Mouse (Mus musculus) intestine, postnatal 0 days (tissue): ENCODE results near the gene Cnp. TPM values are rescaled to one million over a fixed set of nuclear protein-coding genes. Genes with fewer than 3 reads are reported as not detected.

Source experiments
- ATAC-seq: fragments of 200-750 bp; cut with Nextera tagmentation; 2 replicates; pipeline ENCODE4 v1.8.0; 2017; ENCODE audit warnings: mild to moderate bottlenecking, moderate TSS enrichment, moderate library complexity
- H3K27ac ChIP-seq: fragments of 300-500 bp; sonication (generic); 2 replicates; pipeline ENCODE4 v1.5.1; 2014; ENCODE audit warnings: mild to moderate bottlenecking, low read depth, low read length, moderate library complexity
- H3K27me3 ChIP-seq: fragments of 300-500 bp; sonication (generic); replicated peaks from 2 replicates; pipeline ENCODE4 v1.6.1; 2014; ENCODE audit warnings: low read length, mixed read lengths; ENCODE audit not compliant: control insufficient read depth, insufficient read depth
- H3K36me3 ChIP-seq: fragments of 300-500 bp; sonication (generic); 2 replicates; pipeline ENCODE4 v1.6.1; 2014; ENCODE audit warnings: mild to moderate bottlenecking, moderate library complexity; ENCODE audit not compliant: control insufficient read depth, insufficient read depth
- H3K4me1 ChIP-seq: fragments of 300-500 bp; sonication (generic); replicated peaks from 2 replicates; pipeline ENCODE4 v1.6.1; 2014; ENCODE audit warnings: antibody characterized with exemption, low read length, mixed read lengths; ENCODE audit not compliant: control insufficient read depth, insufficient read depth
- H3K4me2 ChIP-seq: fragments of 300-500 bp; sonication (generic); replicated peaks from 2 replicates; pipeline ENCODE4 v1.6.1; 2014; ENCODE audit warnings: low read depth, mild to moderate bottlenecking, moderate library complexity
- H3K4me3 ChIP-seq: fragments of 300-500 bp; sonication (generic); 2 replicates; pipeline ENCODE4 v1.5.1; 2014; ENCODE audit warnings: low read depth, low read length
- H3K9ac ChIP-seq: fragments of 300-500 bp; sonication (generic); 2 replicates; pipeline ENCODE4 v1.6.1; 2014; ENCODE audit warnings: mild to moderate bottlenecking, low read depth, low read length
- H3K9me3 ChIP-seq: fragments of 300-500 bp; sonication (generic); 2 replicates; pipeline ENCODE4 v1.6.1; 2016; ENCODE audit warnings: mixed run types; ENCODE audit not compliant: control insufficient read depth
- CTCF ChIP-seq: sonication (generic); IDR thresholded peaks from 2 replicates; pipeline ENCODE4 v1.5.1; 2016; ENCODE audit warnings: low read depth, mild to moderate bottlenecking, control low read depth, antibody characterized with exemption, moderate library complexity
- WGBS: fragments of 180-500 bp; shearing (Covaris S2); extraction: QIAGEN DNeasy Blood & Tissue Kit; methylation state at CpG from one replicate; pipeline ENCODE4 v1.1.7; 2014; 5-methylcytosine and 5-hydroxymethylcytosine counted together
- polyA plus RNA-seq: library from polyadenylated mRNA; unstranded; fragments of >200 nt; fragmentation: Nextera tagmentation; extraction: Ambion mirVana; gene quantifications from 2 replicates; pipeline ENCODE4 v1.2.1, GENCODE M21; 2015

Gene Cnp
- polyA plus RNA-seq, 1 experiment from 2014 or later, result 15.6 TPM

- H3K9me3 ChIP-seq, result no peaks in the 10 kb centered on the region
- TF ChIP-seq CTCF, result no peak
- WGBS, result 84% methylated on average over 2 of the region's 2 CpGs
These were observed 13.8 kb downstream of the Cnp start for GRCm38 (mm10) chr11:100588462-100588861.

GRCm38 (mm10) chr11:100592346-100593046, 17.8 kb downstream of the Cnp start:
- no peak for TF ChIP-seq CTCF
- ATAC-seq, result no peak
- H3K27ac ChIP-seq, result no peak overlapping the region; the same call in 1 of the 2 replicates
- H3K4me1 ChIP-seq, result no peaks in the 10 kb centered on the region
- H3K36me3 ChIP-seq, result peaks cover 92% of the 10 kb centered on the region
- H3K9ac ChIP-seq, result no peak overlapping the region
- H3K4me2 ChIP-seq, result no peak overlapping the region
- H3K9me3 ChIP-seq, result no peaks in the 10 kb centered on the region
- H3K4me3 ChIP-seq, result no peak overlapping the region
- no peaks in the 10 kb centered on the region for H3K27me3 ChIP-seq
- WGBS, result 92% methylated on average over 11 of the region's 11 CpGs

More at GRCm38 (mm10) chr11:100588462-100588861, 13.8 kb downstream of the Cnp start:
- peaks cover 90% of the 10 kb centered on the region for H3K36me3 ChIP-seq
- no peak overlapping the region for H3K4me3 ChIP-seq
- peak overlapping the region; percentile 15; the same call in 1 of the 2 replicates for H3K27ac ChIP-seq
- no peaks in the 10 kb centered on the region for H3K4me1 ChIP-seq
- no peak for ATAC-seq
- H3K4me2 ChIP-seq, result no peak overlapping the region
- H3K9ac ChIP-seq, result no peak overlapping the region
- H3K27me3 ChIP-seq, result no peaks in the 10 kb centered on the region

- WGBS, result 63% methylated on average over 7 of the region's 7 CpGs
- no peaks in the 10 kb centered on the region for H3K27me3 ChIP-seq
- H3K4me3 ChIP-seq, result no peak overlapping the region
These were observed 19.9 kb downstream of the Cnp start for GRCm38 (mm10) chr11:100594608-100595007.

GRCm38 (mm10) chr11:100595533-100595932, 20.8 kb downstream of the Cnp start:
- TF ChIP-seq CTCF, result no peak
- H3K9me3 ChIP-seq, result no peaks in the 10 kb centered on the region
- H3K36me3 ChIP-seq, result peaks cover 94% of the 10 kb centered on the region
- WGBS, result 84% methylated on average over 4 of the region's 4 CpGs
- no peaks in the 10 kb centered on the region for H3K4me1 ChIP-seq
- no peak overlapping the region for H3K27ac ChIP-seq
- H3K4me3 ChIP-seq, result no peak overlapping the region
- no peaks in the 10 kb centered on the region for H3K27me3 ChIP-seq
- ATAC-seq, result no peak
- H3K4me2 ChIP-seq, result no peak overlapping the region
- no peak overlapping the region for H3K9ac ChIP-seq

More at GRCm38 (mm10) chr11:100594608-100595007, 19.9 kb downstream of the Cnp start:
- H3K9ac ChIP-seq, result no peak overlapping the region
- no peaks in the 10 kb centered on the region for H3K9me3 ChIP-seq
- peaks cover 92% of the 10 kb centered on the region for H3K36me3 ChIP-seq
- H3K4me2 ChIP-seq, result no peak overlapping the region
- no peak for ATAC-seq
- TF ChIP-seq CTCF, result no peak
- H3K4me1 ChIP-seq, result no peaks in the 10 kb centered on the region
- no peak overlapping the region for H3K27ac ChIP-seq

- Histone ChIP-seq H3K27ac (no peak overlapping the region), H3K27me3 (no peaks in the 10 kb centered on the region), H3K36me3 (peaks cover 72% of the 10 kb centered on the region), H3K4me2 (no peak overlapping the region), H3K4me3 (no peak overlapping the region), H3K9me3 (no peaks in the 10 kb centered on the region), H3K4me1 (no peaks in the 10 kb centered on the region), H3K9ac (no peak overlapping the region)
- no peak for ATAC-seq
- WGBS, result 75% methylated on average over 4 of the region's 4 CpGs
- no peak for TF ChIP-seq CTCF
These were observed 23.4 kb downstream of the Cnp start for GRCm38 (mm10) chr11:100598074-100598473.

GRCm38 (mm10) chr11:100601372-100601771, 26.7 kb downstream of the Cnp start:
- H3K4me3 ChIP-seq, result no peak overlapping the region
- no peak overlapping the region for H3K4me2 ChIP-seq
- no peak for TF ChIP-seq CTCF
- ATAC-seq, result no peak
- no peaks in the 10 kb centered on the region for H3K27me3 ChIP-seq
- no peaks in the 10 kb centered on the region for H3K9me3 ChIP-seq
- WGBS, result 94% methylated on average over 3 of the region's 3 CpGs
- H3K36me3 ChIP-seq, result peaks cover 50% of the 10 kb centered on the region
- no peak overlapping the region for H3K9ac ChIP-seq
- H3K4me1 ChIP-seq, result no peaks in the 10 kb centered on the region
- H3K27ac ChIP-seq, result no peak overlapping the region
